Mouse (Mus musculus) megakaryocyte-erythroid progenitor cell, adult 5-6 weeks (primary cell): ENCODE measurements at regions not wholly inside any gene's neighbourhood (a gene's known extent, or its start where the extent isn't known, plus 50 kb on each side); places are given as distances from the start of the nearest gene placed in this dataset.

ENCODE experiments used
- ATAC-seq: replicated peaks from 2 replicates; pipeline ENCODE4 v1.8.0; 2016; ENCODE audit warnings: mild to moderate bottlenecking, inconsistent platforms; ENCODE audit not compliant: severe bottlenecking, poor library complexity, low FRiP score, low TSS enrichment

DNA sequence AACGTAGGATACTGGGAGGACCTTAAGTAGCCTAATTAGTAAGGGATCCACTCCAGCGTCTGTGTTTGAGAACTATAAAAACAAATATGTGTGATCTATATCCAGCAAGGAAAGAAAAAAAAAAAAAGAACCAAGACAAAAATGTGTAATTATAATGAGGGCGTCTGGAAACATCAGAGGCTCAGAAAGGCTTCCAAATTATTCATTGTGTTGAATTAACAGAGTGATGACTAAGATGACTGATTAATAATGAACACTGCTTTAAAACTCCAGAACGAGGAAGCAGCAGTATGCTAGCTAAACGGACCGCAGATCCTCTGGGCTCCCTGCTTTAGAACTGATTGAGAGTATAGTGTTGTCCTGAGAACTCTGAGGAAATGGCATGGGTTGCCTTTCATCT is 421.0 kb downstream of the Sorl1 start:
- no peak for ATAC-seq

DNA sequence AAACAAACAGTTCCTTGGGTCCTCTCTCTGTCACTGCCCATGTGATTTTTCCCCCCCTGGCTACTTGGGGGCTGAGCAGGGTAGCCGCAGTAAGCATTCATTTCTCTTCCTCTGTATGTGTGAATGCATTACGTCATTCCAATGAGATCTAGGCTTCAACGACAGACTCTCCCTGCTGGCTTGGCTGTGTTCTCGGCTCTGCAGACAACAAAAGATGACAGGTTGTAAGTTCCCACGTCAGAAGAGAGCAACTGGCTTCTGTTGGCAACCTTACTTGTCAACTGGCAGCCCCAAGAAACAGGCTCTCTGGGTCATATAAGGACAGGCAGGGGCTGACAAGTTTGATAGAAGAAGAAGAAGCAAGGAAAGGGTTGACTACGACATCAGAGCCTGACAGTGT is 423.4 kb downstream of the Sorl1 start:
- ATAC-seq, result no peak

DNA sequence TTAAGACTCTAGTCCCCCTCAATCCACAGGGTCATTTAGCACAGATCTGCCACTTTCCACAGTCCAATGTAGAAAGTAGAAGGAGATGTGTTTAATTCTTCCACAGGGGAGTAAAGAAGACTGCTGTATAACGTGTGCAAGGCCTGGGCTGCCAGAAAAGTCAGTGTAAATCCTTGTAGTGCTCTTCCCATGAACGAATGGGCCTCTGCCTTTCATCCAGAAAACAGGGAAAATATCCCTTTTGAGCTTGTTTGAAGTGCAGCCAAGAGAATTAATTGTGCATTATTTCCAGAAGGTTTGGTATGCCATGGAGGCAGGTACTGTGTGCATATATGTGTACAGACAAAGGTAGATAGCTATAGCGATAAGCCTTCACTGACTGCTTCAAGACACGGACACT is 425.1 kb downstream of the Sorl1 start:
- ATAC-seq, result no peak

DNA sequence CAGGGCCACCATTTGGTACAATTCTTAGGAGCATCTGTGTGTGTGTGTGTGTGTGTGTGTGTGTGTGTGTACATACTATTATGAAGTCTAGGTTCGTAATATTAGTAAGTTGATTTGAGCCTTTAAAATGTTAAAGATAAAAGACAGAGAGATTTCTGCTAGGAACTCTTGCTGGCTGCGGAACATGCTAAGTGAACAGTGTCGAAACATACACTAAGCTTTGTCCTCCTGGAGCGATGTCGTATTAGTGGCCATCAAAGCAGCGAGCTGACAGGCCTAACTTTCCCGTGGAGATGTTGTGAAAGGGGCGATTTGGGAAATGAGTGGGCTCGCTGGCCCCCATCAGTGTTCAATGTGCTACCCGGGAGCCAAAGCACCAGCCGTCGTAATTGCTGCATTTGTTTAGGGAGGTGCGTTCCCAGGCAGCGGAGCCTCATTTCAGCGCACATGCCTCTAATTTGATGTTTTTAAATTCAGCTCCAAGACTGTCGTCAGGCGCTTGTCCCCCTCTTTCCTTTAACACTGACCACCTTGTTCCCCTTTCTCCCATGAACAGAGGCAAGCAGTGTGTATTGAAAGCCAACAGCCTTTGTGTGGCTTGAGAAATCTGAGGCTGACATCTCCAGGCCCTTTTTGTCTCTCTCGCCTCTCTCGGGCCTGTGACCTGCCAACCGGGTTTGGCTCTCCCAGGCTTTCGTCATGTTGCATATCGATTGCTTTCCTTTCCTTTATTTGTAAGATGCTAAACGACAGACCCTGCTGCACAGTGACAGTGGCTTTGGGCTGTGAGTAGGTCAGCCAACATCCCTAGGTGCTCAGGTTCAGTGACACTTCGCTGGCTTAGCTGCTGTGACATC is 426.3 kb downstream of the Sorl1 start:
- ATAC-seq, result no peak

DNA sequence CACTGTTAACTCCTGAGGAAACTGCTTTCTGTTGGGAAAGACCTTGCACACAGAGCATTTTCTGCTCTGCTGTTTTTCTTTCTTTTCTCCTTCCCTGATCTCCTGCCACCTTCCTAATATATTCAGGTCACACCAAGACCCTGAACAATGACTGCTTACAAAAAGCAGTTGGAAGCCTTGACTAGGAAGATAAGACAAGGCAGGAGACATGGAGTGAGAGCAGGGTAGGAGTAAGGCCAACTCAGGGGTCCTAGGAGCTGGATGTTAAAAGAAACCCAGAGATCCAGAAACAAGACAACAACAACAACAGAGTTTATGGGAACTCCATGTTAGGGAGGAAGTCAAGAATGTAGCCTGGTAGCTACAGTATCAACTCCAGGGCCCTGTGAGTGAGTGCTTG is 426.9 kb downstream of the Sorl1 start:
- ATAC-seq, result no peak

DNA sequence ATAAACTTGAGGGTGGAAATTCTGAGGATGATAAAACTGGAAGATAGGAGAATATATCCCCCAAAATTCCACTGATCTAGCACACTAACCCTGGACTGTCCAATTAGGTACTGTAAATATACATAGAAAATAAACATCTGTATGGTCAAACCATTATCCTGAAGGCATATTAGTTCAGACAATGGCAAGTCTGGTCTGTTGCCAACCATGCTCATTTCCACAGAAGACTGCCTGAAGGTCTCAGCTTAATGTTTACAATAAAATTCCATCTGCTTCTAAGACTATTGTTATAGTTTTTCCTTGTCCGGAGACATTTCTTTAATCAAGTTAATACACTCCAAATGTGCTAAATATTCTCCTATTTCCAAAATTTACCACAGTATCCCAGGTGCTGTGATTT is 441.2 kb downstream of the Sorl1 start:
- no peak for ATAC-seq

DNA sequence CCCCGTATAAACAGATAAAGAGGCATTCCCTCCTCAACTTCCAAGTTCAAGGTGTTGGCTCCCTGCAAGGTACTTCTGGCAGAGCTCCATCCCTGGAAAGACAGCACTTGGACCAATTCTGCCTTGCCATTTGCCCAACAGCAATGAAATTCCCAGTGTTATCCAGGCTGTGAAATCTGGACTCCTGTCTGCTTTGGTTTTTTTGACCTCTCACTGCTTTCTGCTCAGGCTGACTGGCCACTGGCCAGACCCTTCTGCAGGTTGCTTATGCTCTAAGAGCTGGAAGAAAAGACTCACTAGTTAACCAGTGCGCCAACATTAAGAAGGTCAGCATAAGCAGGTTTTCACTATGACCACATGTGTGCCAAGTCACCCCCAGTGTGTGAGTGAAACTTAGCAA is 448.4 kb downstream of the Sorl1 start:
- ATAC-seq, result no peak

DNA sequence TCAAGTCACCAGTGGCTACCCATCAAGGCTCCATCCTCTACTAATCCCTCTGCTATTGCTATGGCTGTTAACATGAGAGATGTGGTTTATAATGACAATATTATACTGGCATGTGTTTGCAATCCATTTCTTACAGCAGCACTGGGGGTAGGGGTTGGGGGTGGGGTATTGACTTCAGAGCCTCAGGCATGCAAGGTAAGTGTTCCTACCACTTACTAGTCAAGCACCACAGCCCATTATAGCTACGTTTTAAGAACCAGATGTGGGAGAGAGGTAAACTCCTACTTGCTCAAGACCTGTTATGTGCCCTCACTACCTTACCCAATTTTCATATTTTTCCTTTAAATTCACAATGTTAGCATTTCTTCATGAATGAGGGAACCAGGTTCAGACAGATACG is 451.1 kb downstream of the Sorl1 start:
- ATAC-seq, result no peak

DNA sequence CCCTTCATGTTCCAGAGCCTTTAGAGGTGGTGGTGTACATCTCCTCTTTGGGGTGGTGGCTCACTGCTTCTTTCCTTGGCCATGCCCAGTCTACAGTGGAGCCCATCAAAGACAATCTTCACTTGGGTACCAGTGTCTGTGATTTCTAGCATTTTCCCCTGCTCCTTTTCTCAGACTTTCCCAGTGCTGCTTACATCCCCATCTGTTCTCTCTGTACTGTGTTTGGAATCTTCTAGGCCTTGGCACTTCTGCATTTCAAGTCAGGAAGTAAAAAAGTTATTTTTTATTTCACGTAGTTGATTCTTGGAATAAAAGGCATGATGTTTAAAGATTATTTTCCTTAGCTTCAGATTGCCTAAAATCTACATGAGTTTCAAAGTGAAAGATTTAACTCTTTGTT is 455.4 kb downstream of the Sorl1 start:
- no peak for ATAC-seq

DNA sequence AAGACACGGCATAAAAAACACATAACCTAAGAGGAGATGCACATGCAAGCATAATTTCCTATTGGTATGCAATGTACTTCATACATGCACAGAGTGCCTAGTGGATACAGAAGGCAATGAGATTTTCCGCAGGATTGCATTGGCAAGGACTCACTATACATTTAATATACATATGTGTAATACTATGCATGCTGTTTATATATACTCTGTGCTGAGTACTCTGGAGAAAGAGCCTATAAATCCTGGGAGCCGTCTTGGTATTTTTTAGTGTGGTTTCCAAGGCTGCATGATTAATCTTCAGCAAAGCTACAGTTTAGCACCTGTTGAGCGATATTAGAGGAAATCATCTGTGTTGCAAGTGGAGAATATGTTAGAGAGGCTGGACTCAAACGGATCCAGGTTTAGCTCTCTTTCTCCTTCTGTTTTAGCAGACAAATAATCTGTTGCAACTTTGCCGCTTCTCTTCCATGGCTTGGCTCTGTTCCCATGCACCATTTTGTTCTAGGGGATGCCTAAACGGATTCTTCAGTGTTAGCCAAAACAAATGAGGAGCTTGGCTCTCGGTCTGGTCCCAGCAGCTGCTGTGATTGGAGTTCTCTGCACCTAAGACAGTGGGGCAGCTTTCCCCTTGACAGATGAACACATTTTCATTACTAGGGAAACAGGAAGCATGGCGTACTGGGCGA is 459.0 kb downstream of the Sorl1 start:
- no peak for ATAC-seq

DNA sequence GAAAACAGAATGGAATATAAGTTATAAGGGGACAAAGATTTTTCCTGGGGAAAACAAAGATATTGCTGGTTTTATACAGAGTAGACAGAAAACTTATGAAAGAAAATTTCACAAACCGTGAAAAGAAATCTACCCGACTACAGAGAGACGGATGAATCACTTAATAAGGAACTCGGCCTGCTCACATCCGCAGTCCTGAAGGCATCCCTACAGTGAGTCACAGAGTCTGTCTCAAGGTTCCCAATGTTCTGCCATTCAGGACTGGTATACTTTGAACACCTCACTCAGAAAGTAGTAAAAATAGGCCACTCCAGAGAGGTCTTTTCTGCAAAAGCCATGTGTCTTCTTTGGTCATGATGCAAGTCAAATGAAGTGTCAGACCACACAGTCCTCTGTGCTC is 463.5 kb downstream of the Sorl1 start:
- no peak for ATAC-seq

DNA sequence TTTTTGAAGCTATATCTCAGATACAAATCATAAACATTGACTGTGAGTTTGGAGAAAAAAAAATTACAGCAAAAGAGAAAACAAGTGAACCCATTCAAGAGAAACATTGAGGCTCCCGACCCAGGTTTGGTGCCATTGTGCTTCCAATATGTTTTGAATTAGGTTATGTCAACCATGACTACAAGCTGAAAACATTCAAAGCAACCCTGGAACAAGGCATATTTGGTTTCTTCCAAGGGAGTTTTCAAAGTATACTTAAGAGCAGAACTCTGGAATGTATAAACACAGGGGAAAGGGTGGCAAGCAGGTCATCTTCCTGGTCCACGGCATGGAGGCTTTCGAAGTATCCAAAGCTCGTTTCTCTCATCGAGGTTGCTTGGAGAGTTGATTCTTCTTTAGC is 464.1 kb downstream of the Sorl1 start:
- no peak for ATAC-seq

DNA sequence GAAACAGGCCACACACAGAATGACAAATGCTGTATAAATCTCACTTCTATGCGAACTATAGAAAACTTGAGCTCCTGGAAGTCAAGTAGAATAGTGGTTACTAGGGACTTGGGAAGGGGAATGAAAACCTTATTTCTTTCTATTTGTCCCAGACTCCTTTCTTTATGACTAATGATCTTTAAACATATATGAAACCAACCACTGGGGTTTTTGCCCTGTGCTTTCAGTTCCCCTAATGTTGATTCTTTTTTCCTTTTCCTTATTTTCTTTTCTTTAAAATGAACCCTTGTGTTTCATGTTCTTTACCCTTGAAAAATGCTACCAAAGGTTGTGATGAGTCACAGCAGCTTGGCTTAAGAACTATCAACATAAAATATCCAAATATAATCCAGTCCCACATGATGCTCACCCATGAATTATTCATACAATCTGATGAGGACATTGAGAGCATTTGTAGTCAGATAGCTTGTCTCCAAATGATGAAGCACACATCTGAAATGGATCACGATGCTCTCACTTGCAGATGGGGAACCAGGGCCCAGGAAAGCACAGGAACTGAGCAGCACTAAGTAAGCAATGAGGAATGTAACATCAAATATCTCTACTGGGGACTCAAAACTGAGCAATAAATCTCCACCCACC is 470.2 kb upstream of the Ubash3b start:
- no peak for ATAC-seq

DNA sequence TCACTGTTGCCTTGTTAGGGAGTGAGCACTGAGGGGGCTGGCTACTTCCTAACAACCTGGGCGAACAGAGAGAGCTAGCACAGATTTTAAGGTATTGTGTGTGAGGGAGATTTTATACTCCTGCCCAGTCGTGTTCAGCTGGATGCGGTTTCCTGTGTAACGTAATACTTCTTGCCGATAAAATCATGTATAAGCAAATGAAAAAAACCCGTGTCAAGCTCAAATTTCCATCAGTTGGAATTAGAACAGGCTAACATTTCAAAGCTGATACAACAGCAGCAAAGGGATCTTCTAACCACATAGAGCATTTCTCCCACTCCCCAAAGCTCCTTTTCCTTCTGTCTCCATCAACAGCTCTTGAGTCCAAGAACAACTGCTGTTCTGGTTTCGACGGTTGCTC is 459.8 kb upstream of the Ubash3b start:
- no peak for ATAC-seq

DNA sequence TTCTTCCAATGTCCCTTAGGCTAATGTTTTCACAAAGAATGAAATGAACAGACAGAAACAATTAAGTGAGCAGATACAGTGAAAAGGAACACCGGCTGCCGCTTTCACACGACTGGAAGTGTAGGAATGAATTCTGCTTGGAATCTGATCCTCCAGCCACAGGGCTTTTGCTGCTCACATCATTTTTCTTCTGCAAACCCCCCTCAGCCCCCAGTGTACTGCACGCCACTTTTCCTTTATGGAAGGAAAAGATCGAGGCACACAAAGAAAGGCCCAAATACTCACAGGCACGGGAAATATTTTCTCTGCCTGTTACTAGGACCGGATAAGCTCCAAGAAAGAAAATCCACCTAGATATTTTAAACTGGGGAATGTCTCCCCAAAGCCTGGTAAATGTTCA is 452.5 kb upstream of the Ubash3b start:
- ATAC-seq, result no peak

DNA sequence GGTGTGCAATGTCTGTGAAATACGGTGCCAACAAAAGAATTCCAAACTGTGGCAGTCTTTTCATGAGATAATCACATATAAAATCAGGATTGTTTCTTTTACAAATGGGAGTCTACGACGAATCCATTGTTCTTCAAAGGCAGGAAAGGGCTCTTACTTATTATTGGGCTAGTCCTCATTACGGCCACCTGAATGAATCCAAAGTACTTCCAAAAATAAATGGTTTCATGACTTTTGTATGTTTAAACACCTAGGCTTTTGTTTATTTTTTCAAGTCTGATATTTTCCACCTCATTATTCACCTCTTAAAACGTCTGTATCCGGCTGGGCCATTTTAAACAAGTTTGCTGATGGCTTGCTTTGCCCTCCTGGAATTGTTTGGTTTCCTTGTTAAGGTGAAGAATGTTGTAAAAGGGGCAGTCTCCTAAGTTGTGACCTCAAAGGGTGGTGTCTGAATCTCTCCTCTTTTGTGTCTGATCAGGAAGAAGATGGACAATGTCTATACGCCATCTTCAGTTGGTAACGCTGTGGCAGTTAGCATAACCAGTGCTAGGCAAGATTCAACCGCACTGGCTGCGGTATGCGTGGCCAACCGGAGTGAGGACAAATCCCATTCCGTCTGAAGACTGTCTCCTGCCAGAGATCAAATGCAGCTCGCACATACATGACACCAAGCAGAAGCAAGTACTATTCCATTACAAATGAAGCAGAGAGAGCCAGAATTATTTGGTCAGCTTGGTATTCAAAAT is 451.5 kb upstream of the Ubash3b start:
- no peak for ATAC-seq

DNA sequence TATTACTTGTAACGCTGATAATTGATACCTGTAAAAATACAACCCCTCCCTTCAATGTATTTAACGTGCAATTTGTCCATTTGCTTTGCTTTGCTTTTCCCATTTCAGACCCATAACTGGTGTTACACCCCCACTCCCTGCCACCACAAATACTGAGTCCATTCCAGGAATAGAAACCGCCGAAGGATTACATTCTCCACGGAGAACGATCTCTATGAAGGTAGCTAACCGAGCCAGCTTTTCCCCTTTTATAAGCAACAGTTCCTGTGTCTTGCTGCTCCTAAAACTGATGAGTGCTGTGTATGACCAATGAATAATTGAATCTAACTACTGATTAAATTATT is 450.9 kb upstream of the Ubash3b start:
- no peak for ATAC-seq

DNA sequence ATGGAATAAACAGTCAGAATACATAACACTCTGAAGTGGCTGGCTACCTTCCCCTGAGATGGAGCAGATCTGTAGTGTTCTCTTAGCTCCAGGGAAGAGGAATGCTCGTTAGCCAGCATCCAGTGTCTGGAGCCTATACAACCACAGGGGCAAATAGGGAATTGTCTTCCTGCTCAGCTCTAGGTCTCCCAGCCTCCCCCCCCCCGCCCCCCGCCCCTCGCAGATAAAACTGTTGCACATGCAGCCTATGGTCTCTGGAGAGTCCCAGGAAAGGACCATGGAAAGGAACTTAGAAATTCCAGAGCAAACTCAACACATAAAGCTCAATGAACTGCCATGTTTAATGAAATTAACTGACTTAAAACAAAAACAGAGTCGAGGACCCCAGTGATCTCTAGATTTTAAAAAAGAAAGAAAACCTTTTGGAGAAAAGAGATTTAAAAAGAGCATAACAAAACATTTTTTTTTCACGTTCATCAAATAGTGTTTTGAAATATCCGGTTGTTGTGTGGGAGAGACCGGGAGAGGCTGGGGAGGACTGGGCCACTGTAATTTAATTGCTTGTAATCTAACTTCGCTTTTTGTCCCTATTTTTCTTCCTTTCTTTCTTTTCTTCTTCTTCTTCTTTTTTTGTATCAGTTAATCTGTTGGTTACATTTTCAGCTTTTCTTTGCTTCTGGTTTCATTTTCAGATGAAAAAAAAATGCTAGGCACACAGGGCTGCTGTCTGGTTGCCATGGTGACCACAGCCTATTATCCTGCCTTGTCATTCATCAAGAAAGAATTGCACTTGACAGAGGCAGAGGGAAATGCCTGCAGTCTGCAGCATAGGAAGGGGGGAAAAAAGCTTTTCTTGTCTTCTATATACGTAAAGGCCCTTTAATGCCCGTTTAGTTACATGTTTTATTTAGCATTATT is 450.3 kb upstream of the Ubash3b start:
- no peak for ATAC-seq

DNA sequence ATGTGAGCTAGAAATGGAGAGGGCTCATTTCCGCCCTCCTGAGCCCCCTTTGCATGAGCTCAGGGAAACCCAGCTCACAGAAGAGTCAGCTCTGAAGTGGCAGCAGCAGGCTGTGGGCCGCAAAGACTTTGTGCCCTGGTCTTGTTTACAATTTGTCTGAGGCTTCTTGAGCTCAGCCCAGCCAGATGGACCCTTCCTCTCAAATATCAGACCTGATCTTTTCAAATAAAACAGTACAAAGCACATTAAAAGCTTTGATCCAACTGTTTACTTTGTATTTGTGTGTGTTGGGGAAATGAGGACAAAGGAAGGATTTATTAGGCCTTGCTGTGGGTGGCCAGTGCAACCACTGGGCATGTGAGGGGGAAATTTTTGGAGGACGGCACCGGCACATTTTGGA is 448.9 kb upstream of the Ubash3b start:
- ATAC-seq, result no peak
